Mouse (Mus musculus): ENCODE measurements around the gene Wnt8b. TPM values are rescaled to one million over a fixed set of nuclear protein-coding genes. Genes with fewer than 3 reads are reported as not detected.

Gene Wnt8b
- polyA plus RNA-seq, 1 experiment: not detected

DNA sequence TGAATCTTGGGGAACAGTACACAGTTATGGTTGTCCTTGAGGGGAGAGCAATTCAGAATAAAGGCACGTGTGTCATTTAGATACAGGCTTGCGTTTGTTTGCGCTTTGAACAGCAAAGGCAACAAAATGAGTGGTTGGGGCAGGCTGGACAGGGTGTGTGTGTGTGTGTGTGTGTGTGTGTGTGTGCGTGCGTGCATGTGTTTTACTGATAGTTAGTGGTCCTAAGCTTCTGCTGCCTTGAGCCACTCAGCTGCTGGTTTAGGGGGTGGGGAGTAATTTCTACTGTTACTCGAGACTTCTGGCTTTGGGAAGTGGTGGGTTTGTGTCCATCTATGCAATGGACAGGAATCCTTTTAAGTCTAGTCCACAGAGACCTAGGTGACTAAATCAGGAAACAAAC lies 5.7 kb downstream of the Wnt8b start:
- no peak overlapping the region for H3K4me3 ChIP-seq (replicated peaks; ENCODE audit: control insufficient read depth, low read depth, low read length)
- no peaks in the 10 kb centered on the region for H3K4me1 ChIP-seq (ENCODE audit: control insufficient read depth, insufficient read depth, low read length)
- TF ChIP-seq POLR2A (IDR thresholded peaks at IDR 0.05; ENCODE audit: borderline replicate concordance, control insufficient read depth, low read depth, low read length): no peak
- no peak for TF ChIP-seq CTCF (IDR thresholded peaks at IDR 0.05; ENCODE audit: control insufficient read depth, insufficient read depth, low read length)
- H3K27ac ChIP-seq (ENCODE audit: control insufficient read depth, insufficient read depth, low read depth, low read length, poor library complexity): no peak overlapping the region
- 58% methylated on average over 6 of the region's 6 CpGs for WGBS

DNA sequence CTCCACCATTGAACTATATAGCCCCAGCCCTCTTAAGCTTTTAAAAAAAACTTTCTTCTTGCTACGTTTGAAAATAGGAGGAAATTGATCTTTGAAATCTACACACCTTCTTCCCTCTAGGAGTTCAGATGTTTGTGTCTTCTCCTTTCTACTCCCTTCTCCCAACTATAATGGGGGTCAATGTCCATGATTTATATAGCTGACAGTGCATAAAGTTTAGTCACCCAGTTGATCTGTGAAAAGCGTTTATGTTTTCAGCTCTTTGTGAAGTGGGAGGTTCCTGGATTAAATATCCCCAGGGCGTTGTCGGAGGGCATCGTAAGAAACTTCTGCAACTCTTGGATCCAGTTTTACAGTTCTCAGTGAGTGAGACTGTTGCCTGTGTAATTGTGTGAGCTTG lies 7.0 kb downstream of the Wnt8b start:
- no peaks in the 10 kb centered on the region for H3K4me1 ChIP-seq (ENCODE audit: control insufficient read depth, insufficient read depth, low read length)
- 69% methylated on average over 5 of the region's 5 CpGs for WGBS
- H3K27ac ChIP-seq (ENCODE audit: control insufficient read depth, insufficient read depth, low read depth, low read length, poor library complexity): no peak overlapping the region
- TF ChIP-seq POLR2A (IDR thresholded peaks at IDR 0.05; ENCODE audit: borderline replicate concordance, control insufficient read depth, low read depth, low read length) (no peak), CTCF (IDR thresholded peaks at IDR 0.05; ENCODE audit: control insufficient read depth, insufficient read depth, low read length) (no peak)
- no peak overlapping the region for H3K4me3 ChIP-seq (replicated peaks; ENCODE audit: control insufficient read depth, low read depth, low read length)

DNA sequence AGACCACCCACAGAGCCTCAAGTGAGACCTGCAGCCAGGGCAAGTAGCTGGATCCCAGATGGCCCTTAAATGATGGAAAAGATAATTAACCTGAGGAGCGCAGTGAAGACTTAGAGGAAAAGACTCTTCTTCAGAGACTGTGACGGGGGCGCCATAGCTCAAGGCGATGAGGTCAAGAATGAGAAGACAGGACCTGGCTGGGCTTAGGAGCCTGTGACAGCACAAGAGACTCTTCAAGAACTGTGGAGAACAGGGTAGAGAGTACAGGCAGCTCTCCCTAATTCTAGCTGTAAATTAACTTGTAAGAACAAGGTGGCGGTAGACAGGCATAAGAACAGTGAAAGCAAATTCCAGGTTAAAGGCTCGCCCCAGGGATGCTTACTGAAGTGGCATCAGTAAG lies 8.7 kb downstream of the Wnt8b start:
- Histone ChIP-seq H3K4me1 (ENCODE audit: control insufficient read depth, insufficient read depth, low read length) (no peaks in the 10 kb centered on the region), H3K27ac (ENCODE audit: control insufficient read depth, insufficient read depth, low read depth, low read length, poor library complexity) (no peak overlapping the region), H3K4me3 (replicated peaks; ENCODE audit: control insufficient read depth, low read depth, low read length) (no peak overlapping the region)
- 82% methylated on average over 6 of the region's 6 CpGs for WGBS
- TF ChIP-seq CTCF (IDR thresholded peaks at IDR 0.05; ENCODE audit: control insufficient read depth, insufficient read depth, low read length) (no peak), POLR2A (IDR thresholded peaks at IDR 0.05; ENCODE audit: borderline replicate concordance, control insufficient read depth, low read depth, low read length) (no peak)

GRCm38 (mm10) chr19:44502741-44503140 lies 9.5 kb downstream of the Wnt8b start:
- Histone ChIP-seq H3K27ac (ENCODE audit: control insufficient read depth, insufficient read depth, low read depth, low read length, poor library complexity) (no peak overlapping the region), H3K4me3 (replicated peaks; ENCODE audit: control insufficient read depth, low read depth, low read length) (no peak overlapping the region), H3K4me1 (ENCODE audit: control insufficient read depth, insufficient read depth, low read length) (no peaks in the 10 kb centered on the region)
- TF ChIP-seq POLR2A (IDR thresholded peaks at IDR 0.05; ENCODE audit: borderline replicate concordance, control insufficient read depth, low read depth, low read length): no peak
- no peak for TF ChIP-seq CTCF (IDR thresholded peaks at IDR 0.05; ENCODE audit: control insufficient read depth, insufficient read depth, low read length)
- WGBS: 43% methylated on average over 4 of the region's 4 CpGs

- TF ChIP-seq CTCF (IDR thresholded peaks at IDR 0.05; ENCODE audit: control insufficient read depth, insufficient read depth, low read length) (no peak), POLR2A (IDR thresholded peaks at IDR 0.05; ENCODE audit: borderline replicate concordance, control insufficient read depth, low read depth, low read length) (no peak)
- Histone ChIP-seq H3K4me1 (ENCODE audit: control insufficient read depth, insufficient read depth, low read length) (no peaks in the 10 kb centered on the region), H3K27ac (ENCODE audit: control insufficient read depth, insufficient read depth, low read depth, low read length, poor library complexity) (no peak overlapping the region), H3K4me3 (replicated peaks; ENCODE audit: control insufficient read depth, low read depth, low read length) (no peak overlapping the region)
- 5% methylated on average over 12 of the region's 12 CpGs for WGBS
These were observed 17.4 kb downstream of the Wnt8b start for GRCm38 (mm10) chr19:44510534-44511175.

DNA sequence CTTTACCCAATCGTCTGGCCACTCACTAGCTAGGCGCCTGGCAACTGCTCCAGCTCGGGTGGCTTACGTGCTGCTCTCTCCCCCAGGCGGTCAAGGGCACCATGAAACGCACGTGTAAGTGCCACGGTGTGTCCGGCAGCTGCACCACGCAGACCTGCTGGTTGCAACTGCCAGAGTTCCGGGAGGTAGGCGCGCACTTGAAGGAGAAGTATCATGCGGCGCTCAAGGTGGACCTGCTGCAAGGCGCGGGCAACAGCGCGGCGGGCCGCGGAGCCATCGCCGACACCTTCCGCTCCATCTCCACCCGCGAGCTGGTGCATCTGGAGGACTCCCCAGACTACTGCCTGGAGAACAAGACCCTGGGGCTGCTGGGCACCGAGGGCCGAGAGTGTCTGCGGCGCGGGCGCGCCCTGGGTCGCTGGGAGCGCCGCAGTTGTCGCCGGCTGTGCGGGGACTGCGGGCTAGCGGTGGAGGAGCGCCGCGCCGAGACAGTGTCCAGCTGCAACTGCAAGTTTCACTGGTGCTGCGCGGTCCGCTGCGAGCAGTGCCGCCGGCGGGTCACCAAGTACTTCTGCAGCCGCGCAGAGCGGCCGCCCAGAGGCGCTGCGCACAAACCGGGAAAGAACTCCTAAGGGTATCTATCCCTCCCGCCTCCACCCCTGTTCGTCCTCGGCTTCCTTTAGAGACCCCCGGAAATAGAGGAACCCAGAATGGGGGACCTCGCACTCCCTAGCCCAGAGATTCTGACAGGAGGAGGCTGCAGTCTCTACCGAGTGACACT lies 18.4 kb downstream of the Wnt8b start:
- Histone ChIP-seq H3K4me3 (replicated peaks; ENCODE audit: control insufficient read depth, low read depth, low read length) (no peak overlapping the region), H3K4me1 (ENCODE audit: control insufficient read depth, insufficient read depth, low read length) (no peaks in the 10 kb centered on the region), H3K27ac (ENCODE audit: control insufficient read depth, insufficient read depth, low read depth, low read length, poor library complexity) (no peak overlapping the region)
- WGBS: 2% methylated on average over 66 of the region's 66 CpGs
- TF ChIP-seq POLR2A (IDR thresholded peaks at IDR 0.05; ENCODE audit: borderline replicate concordance, control insufficient read depth, low read depth, low read length) (no peak), CTCF (IDR thresholded peaks at IDR 0.05; ENCODE audit: control insufficient read depth, insufficient read depth, low read length) (no peak)

DNA sequence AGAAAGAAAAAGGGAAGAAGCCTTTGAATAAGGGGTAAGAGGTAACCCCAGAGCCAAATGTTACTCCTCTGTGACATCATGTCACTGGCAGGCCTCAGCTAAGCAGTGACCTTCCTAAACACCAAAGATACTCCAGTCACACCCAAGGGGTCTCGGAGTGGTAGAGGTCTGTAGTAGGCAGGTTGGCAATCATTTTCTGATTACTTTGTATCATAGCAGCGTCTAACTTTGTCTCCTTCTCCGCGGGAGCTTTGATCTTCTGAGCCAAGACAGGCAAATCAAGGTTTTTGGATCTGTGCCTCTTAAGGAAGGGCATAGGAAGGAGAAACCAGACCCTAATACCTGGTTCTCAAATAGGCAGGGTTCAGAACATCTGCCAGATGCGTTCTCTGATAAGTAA lies 19.3 kb downstream of the Wnt8b start:
- no peaks in the 10 kb centered on the region for H3K4me1 ChIP-seq (ENCODE audit: control insufficient read depth, insufficient read depth, low read length)
- WGBS: 35% methylated on average over 5 of the region's 5 CpGs

GRCm38 (mm10) chr19:44513054-44513833 lies 20.0 kb downstream of the Wnt8b start:
- TF ChIP-seq POLR2A (IDR thresholded peaks at IDR 0.05; ENCODE audit: borderline replicate concordance, control insufficient read depth, low read depth, low read length): no peak
- no peak for TF ChIP-seq CTCF (IDR thresholded peaks at IDR 0.05; ENCODE audit: control insufficient read depth, insufficient read depth, low read length)
- H3K4me1 ChIP-seq (ENCODE audit: control insufficient read depth, insufficient read depth, low read length): no peaks in the 10 kb centered on the region
- H3K27ac ChIP-seq (ENCODE audit: control insufficient read depth, insufficient read depth, low read depth, low read length, poor library complexity): no peak overlapping the region
- no peak overlapping the region for H3K4me3 ChIP-seq (replicated peaks; ENCODE audit: control insufficient read depth, low read depth, low read length)
- WGBS: 27% methylated on average over 11 of the region's 11 CpGs

More for the DNA sequence above, 19.3 kb downstream of the Wnt8b start:
- H3K4me3 ChIP-seq (replicated peaks; ENCODE audit: control insufficient read depth, low read depth, low read length): no peak overlapping the region
- H3K27ac ChIP-seq (ENCODE audit: control insufficient read depth, insufficient read depth, low read depth, low read length, poor library complexity): no peak overlapping the region
- TF ChIP-seq POLR2A (IDR thresholded peaks at IDR 0.05; ENCODE audit: borderline replicate concordance, control insufficient read depth, low read depth, low read length) (no peak), CTCF (IDR thresholded peaks at IDR 0.05; ENCODE audit: control insufficient read depth, insufficient read depth, low read length) (no peak)

All from bone marrow, adult 2 months (tissue).